ENCODE assay signal across 20 mouse cellular contexts in the genomic region with DNA sequence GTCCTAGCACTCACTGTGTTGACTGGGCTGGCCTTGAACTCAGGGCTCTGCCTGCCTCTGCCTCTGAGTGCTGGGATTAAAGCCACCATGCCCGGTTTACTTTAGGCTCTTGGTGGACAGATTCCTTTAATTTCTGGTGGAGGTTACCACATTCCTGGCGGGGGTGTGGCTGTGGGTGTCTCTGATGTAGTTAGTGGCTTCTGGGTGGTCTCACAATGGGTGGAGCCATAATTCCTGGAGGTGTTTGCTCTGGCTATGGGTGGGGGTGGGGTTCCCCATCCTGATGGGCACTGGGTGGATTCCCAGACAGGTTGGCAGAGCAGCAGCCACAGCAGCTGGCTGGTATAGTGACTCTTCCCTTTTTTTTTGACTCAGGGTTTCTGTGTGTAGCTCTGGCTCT. TPM values are rescaled to one million over a fixed set of nuclear protein-coding genes. Genes with fewer than 3 reads are reported as not detected.
"Had no signal": no experiment of that assay in that cellular context is flagged by ENCODE, and none has a peak within 500 bp of the region (broad histone marks: within the 10 kb centered on the region; RNA-seq: fewer than 3 reads in every experiment).

No protein-coding gene starts in this region.

- H3K9ac ChIP-seq: limb, embryonic 12.5 days; liver, embryonic 14.5 days; neural tube, embryonic 15.5 days had no signal

- ATAC-seq: lung, postnatal 0 days had no signal

- H3K27ac ChIP-seq: kidney, postnatal 0 days; limb, embryonic 12.5 days; liver, embryonic 14.5 days; midbrain, embryonic 10.5 days; neural tube, embryonic 15.5 days had no signal

- H3K4me3 ChIP-seq: limb, embryonic 12.5 days; midbrain, embryonic 10.5 days; myocyte; neural tube, embryonic 15.5 days had no signal

- H3K27me3 ChIP-seq: limb, embryonic 12.5 days; neural tube, embryonic 15.5 days had no signal

- H3K9me3 ChIP-seq: limb, embryonic 12.5 days; midbrain, embryonic 10.5 days; neural tube, embryonic 15.5 days had no signal

- H3K4me2 ChIP-seq: limb, embryonic 12.5 days; neural tube, embryonic 15.5 days had no signal

- H3K4me1 ChIP-seq: limb, embryonic 12.5 days; neural tube, embryonic 15.5 days had no signal

- DNase-seq: kidney, adult 9 months; kidney, postnatal 36 days; layer of hippocampus, adult 9-11 months; layer of hippocampus, postnatal 36 days; liver; lung, adult 18-20 months; lung, postnatal 4 days; midbrain, embryonic 14.5 days; thymus, adult 2 months; thymus, postnatal 25 days had no signal

- H3K36me3 ChIP-seq: limb, embryonic 12.5 days; midbrain, embryonic 10.5 days; neural tube, embryonic 15.5 days had no signal

RNA-seq across cellular contexts. Expression of a gene that starts 24.1 kb away (rescaled TPM):
- total RNA-seq: layer of hippocampus, adult 18-20 months; left cerebral cortex, postnatal 36 days; megakaryocyte, adult 5-6 weeks had no signal
- polyA plus RNA-seq: limb, embryonic 12.5 days had no signal
